Mouse (Mus musculus): ENCODE measurements at regions not wholly inside any gene's neighbourhood (a gene's known extent, or its start where the extent isn't known, plus 50 kb on each side); places are given as distances from the start of the nearest gene placed in this dataset.

- Histone ChIP-seq H3K9me3 (replicated peaks) (no peaks in the 10 kb centered on the region), H3K4me1 (replicated peaks) (no peaks in the 10 kb centered on the region), H3K4me2 (no peak overlapping the region), H3K27ac (no peak overlapping the region), H3K27me3 (no peaks in the 10 kb centered on the region), H3K4me3 (no peak overlapping the region), H3K9ac (no peak overlapping the region), H3K36me3 (no peaks in the 10 kb centered on the region)
- ATAC-seq (replicated peaks; ENCODE audit: insufficient number of reproducible peaks, insufficient read depth, low FRiP score, low read depth): no peak
- WGBS: 49% methylated on average over 2 of the region's 2 CpGs
Observed at GRCm38 (mm10) chr8:8174286-8174685, 486.8 kb downstream of the Efnb2 start.

- no peak overlapping the region for H3K9ac ChIP-seq
- no peak for ATAC-seq (replicated peaks; ENCODE audit: insufficient number of reproducible peaks, insufficient read depth, low FRiP score, low read depth)
- no peaks in the 10 kb centered on the region for H3K4me1 ChIP-seq (replicated peaks)
- no peak overlapping the region for H3K4me3 ChIP-seq
- H3K9me3 ChIP-seq (replicated peaks): no peaks in the 10 kb centered on the region
- H3K36me3 ChIP-seq: no peaks in the 10 kb centered on the region
- no peak overlapping the region for H3K27ac ChIP-seq
- WGBS: 82% methylated on average over 6 of the region's 6 CpGs
- H3K27me3 ChIP-seq: no peaks in the 10 kb centered on the region
- H3K4me2 ChIP-seq: no peak overlapping the region
Observed at GRCm38 (mm10) chr8:8168674-8169073, 492.4 kb downstream of the Efnb2 start.

- no peaks in the 10 kb centered on the region for H3K36me3 ChIP-seq
- no peak overlapping the region for H3K4me2 ChIP-seq
- no peak for ATAC-seq (replicated peaks; ENCODE audit: insufficient number of reproducible peaks, insufficient read depth, low FRiP score, low read depth)
- no peaks in the 10 kb centered on the region for H3K4me1 ChIP-seq (replicated peaks)
- no peak overlapping the region for H3K4me3 ChIP-seq
- H3K9ac ChIP-seq: no peak overlapping the region
- no peaks in the 10 kb centered on the region for H3K9me3 ChIP-seq (replicated peaks)
- no peaks in the 10 kb centered on the region for H3K27me3 ChIP-seq
- H3K27ac ChIP-seq: no peak overlapping the region
- 86% methylated on average over 11 of the region's 11 CpGs for WGBS
Observed at GRCm38 (mm10) chr8:8168250-8168649, 492.8 kb downstream of the Efnb2 start.

- 95% methylated on average over 5 of the region's 5 CpGs for WGBS
- Histone ChIP-seq H3K27ac (no peak overlapping the region), H3K4me2 (no peak overlapping the region), H3K36me3 (no peaks in the 10 kb centered on the region), H3K27me3 (no peaks in the 10 kb centered on the region), H3K4me1 (replicated peaks) (no peaks in the 10 kb centered on the region), H3K4me3 (no peak overlapping the region), H3K9ac (no peak overlapping the region), H3K9me3 (replicated peaks) (no peaks in the 10 kb centered on the region)
- ATAC-seq (replicated peaks; ENCODE audit: insufficient number of reproducible peaks, insufficient read depth, low FRiP score, low read depth): no peak
Observed at GRCm38 (mm10) chr8:8147527-8147926, 513.5 kb downstream of the Efnb2 start.

- no peaks in the 10 kb centered on the region for H3K4me1 ChIP-seq (replicated peaks)
- WGBS: 36% methylated on average over 6 of the region's 6 CpGs
- H3K36me3 ChIP-seq: no peaks in the 10 kb centered on the region
- H3K4me2 ChIP-seq: no peak overlapping the region
- no peak overlapping the region for H3K4me3 ChIP-seq
- no peak overlapping the region for H3K27ac ChIP-seq
- no peak for ATAC-seq (replicated peaks; ENCODE audit: insufficient number of reproducible peaks, insufficient read depth, low FRiP score, low read depth)
- no peaks in the 10 kb centered on the region for H3K27me3 ChIP-seq
- H3K9ac ChIP-seq: no peak overlapping the region
- H3K9me3 ChIP-seq (replicated peaks): no peaks in the 10 kb centered on the region
Observed at GRCm38 (mm10) chr8:8142933-8143495, 518.0 kb downstream of the Efnb2 start.

GRCm38 (mm10) chr8:8142461-8142860 is 518.6 kb downstream of the Efnb2 start:
- Histone ChIP-seq H3K27ac (no peak overlapping the region), H3K4me2 (no peak overlapping the region), H3K4me1 (replicated peaks) (no peaks in the 10 kb centered on the region), H3K4me3 (no peak overlapping the region), H3K9me3 (replicated peaks) (no peaks in the 10 kb centered on the region), H3K36me3 (no peaks in the 10 kb centered on the region), H3K9ac (no peak overlapping the region), H3K27me3 (no peaks in the 10 kb centered on the region)
- WGBS: 55% methylated on average over 3 of the region's 3 CpGs
- ATAC-seq (replicated peaks; ENCODE audit: insufficient number of reproducible peaks, insufficient read depth, low FRiP score, low read depth): no peak

- no peak overlapping the region for H3K4me3 ChIP-seq
- no peaks in the 10 kb centered on the region for H3K36me3 ChIP-seq
- no peaks in the 10 kb centered on the region for H3K9me3 ChIP-seq (replicated peaks)
- no peak overlapping the region for H3K27ac ChIP-seq
- no peak overlapping the region for H3K9ac ChIP-seq
- no peaks in the 10 kb centered on the region for H3K27me3 ChIP-seq
- 78% methylated on average over 3 of the region's 3 CpGs for WGBS
- no peak for ATAC-seq (replicated peaks; ENCODE audit: insufficient number of reproducible peaks, insufficient read depth, low FRiP score, low read depth)
- H3K4me1 ChIP-seq (replicated peaks): no peaks in the 10 kb centered on the region
- no peak overlapping the region for H3K4me2 ChIP-seq
Observed at GRCm38 (mm10) chr8:8139720-8140119, 521.3 kb downstream of the Efnb2 start.

GRCm38 (mm10) chr8:8133001-8133785 is 527.8 kb downstream of the Efnb2 start:
- H3K9ac ChIP-seq: no peak overlapping the region
- no peak for ATAC-seq (replicated peaks; ENCODE audit: insufficient number of reproducible peaks, insufficient read depth, low FRiP score, low read depth)
- no peaks in the 10 kb centered on the region for H3K36me3 ChIP-seq
- H3K4me2 ChIP-seq: no peak overlapping the region
- no peaks in the 10 kb centered on the region for H3K9me3 ChIP-seq (replicated peaks)
- no peak overlapping the region for H3K4me3 ChIP-seq
- WGBS: 43% methylated on average over 10 of the region's 10 CpGs
- H3K27ac ChIP-seq: no peak overlapping the region
- H3K27me3 ChIP-seq: no peaks in the 10 kb centered on the region
- H3K4me1 ChIP-seq (replicated peaks): no peaks in the 10 kb centered on the region

GRCm38 (mm10) chr8:8131961-8132376 is 529.1 kb downstream of the Efnb2 start:
- Histone ChIP-seq H3K36me3 (no peaks in the 10 kb centered on the region), H3K9me3 (replicated peaks) (no peaks in the 10 kb centered on the region), H3K4me2 (no peak overlapping the region), H3K4me3 (no peak overlapping the region), H3K4me1 (replicated peaks) (no peaks in the 10 kb centered on the region), H3K27me3 (no peaks in the 10 kb centered on the region), H3K27ac (no peak overlapping the region), H3K9ac (no peak overlapping the region)
- no peak for ATAC-seq (replicated peaks; ENCODE audit: insufficient number of reproducible peaks, insufficient read depth, low FRiP score, low read depth)
- WGBS: 45% methylated on average over 3 of the region's 3 CpGs

GRCm38 (mm10) chr8:8130806-8131205 is 530.2 kb downstream of the Efnb2 start:
- Histone ChIP-seq H3K4me1 (replicated peaks) (no peaks in the 10 kb centered on the region), H3K36me3 (no peaks in the 10 kb centered on the region), H3K4me2 (no peak overlapping the region), H3K27me3 (no peaks in the 10 kb centered on the region), H3K9ac (no peak overlapping the region), H3K9me3 (replicated peaks) (no peaks in the 10 kb centered on the region), H3K4me3 (no peak overlapping the region), H3K27ac (no peak overlapping the region)
- ATAC-seq (replicated peaks; ENCODE audit: insufficient number of reproducible peaks, insufficient read depth, low FRiP score, low read depth): no peak
- WGBS: 65% methylated on average over 2 of the region's 2 CpGs

GRCm38 (mm10) chr8:8115595-8116429 is 545.2 kb downstream of the Efnb2 start:
- H3K27ac ChIP-seq: 0 out of 2 replicates have a peak overlapping the region, but pooled peaks have one; percentile 5

More at GRCm38 (mm10) chr8:8115595-8116429, 545.2 kb downstream of the Efnb2 start:
- WGBS: 50% methylated on average over 6 of the region's 6 CpGs
- H3K27me3 ChIP-seq: no peaks in the 10 kb centered on the region
- H3K36me3 ChIP-seq: no peaks in the 10 kb centered on the region
- no peak; the same call in 1 of the 2 replicates for ATAC-seq (replicated peaks; ENCODE audit: insufficient number of reproducible peaks, insufficient read depth, low FRiP score, low read depth)
- H3K9me3 ChIP-seq (replicated peaks): no peaks in the 10 kb centered on the region
- H3K4me3 ChIP-seq: no peak overlapping the region
- H3K4me1 ChIP-seq (replicated peaks): peaks cover 7% of the 10 kb centered on the region; the same call in 1 of the 2 replicates
- no peak overlapping the region for H3K4me2 ChIP-seq
- H3K9ac ChIP-seq: no peak overlapping the region

Measured in heart, embryonic 15.5 days (tissue).